Mouse (Mus musculus): ENCODE results near the gene Rbm12.

DNA sequence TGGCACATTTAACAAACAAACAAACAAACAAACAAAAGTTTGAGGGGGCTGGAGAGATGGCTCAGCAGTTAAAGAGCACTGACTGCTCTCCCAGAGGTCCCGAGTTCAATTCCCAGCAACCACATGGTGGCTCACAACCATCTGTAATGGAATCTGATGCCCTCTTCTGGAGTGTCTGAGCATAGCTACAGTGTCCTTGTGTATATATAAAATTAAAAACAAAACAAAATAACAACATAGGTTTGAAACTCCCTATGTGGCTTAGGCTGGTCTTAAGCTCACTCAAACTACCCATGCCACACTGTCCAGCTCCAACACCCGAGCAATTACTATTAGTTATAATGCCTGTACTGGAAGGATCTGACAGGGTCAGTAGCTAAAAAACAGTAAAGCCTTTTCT lies 31.0 kb upstream of the Rbm12 start:
- no peak for TF ChIP-seq CTCF (conservative IDR thresholded peaks at IDR 0.05; ENCODE audit: insufficient read depth, insufficient read length, low read depth, low read length)
- no peak for TF ChIP-seq POLR2A (IDR thresholded peaks at IDR 0.05; ENCODE audit: low read depth, low read length)
